Mouse (Mus musculus) CD4-positive, CD25-positive, alpha-beta regulatory T cell, adult 4 months (primary cell): ENCODE data around the gene Shisa3. TPM values are rescaled to one million over a fixed set of nuclear protein-coding genes. Genes with fewer than 3 reads are reported as not detected.

Source experiments
- polyA plus RNA-seq, 2 experiments: library from polyadenylated mRNA; unstranded; fragments of 100-300 nt; shearing (Covaris generic); gene quantifications; one replicate each; pipeline ENCODE4 v1.2.1; 2017

The Shisa3 gene
- polyA plus RNA-seq, 2 experiments from 2014 or later: 0.35 to 0.54 TPM

Other genes starting within 250 kb of the Shisa3 start
- gene Bend4, start 179.6 kb upstream of the Shisa3 start, polyA plus RNA-seq: under 1 TPM; 0.10 to 0.15 TPM
- gene Atp8a1, start 239.6 kb downstream of the Shisa3 start, polyA plus RNA-seq: 10 to 100 TPM; 10.6 to 12.2 TPM